Mouse (Mus musculus) lung, postnatal 14 days (tissue): ENCODE measurements around the gene Dtx2.
A peak's percentile ranks its signal among the peaks of the same experiment; 100 is the strongest.

Experiments used
- DNase-seq: peaks from one replicate; pipeline ENCODE4 v3.0.0; 2021

Gene Dtx2

DNA sequence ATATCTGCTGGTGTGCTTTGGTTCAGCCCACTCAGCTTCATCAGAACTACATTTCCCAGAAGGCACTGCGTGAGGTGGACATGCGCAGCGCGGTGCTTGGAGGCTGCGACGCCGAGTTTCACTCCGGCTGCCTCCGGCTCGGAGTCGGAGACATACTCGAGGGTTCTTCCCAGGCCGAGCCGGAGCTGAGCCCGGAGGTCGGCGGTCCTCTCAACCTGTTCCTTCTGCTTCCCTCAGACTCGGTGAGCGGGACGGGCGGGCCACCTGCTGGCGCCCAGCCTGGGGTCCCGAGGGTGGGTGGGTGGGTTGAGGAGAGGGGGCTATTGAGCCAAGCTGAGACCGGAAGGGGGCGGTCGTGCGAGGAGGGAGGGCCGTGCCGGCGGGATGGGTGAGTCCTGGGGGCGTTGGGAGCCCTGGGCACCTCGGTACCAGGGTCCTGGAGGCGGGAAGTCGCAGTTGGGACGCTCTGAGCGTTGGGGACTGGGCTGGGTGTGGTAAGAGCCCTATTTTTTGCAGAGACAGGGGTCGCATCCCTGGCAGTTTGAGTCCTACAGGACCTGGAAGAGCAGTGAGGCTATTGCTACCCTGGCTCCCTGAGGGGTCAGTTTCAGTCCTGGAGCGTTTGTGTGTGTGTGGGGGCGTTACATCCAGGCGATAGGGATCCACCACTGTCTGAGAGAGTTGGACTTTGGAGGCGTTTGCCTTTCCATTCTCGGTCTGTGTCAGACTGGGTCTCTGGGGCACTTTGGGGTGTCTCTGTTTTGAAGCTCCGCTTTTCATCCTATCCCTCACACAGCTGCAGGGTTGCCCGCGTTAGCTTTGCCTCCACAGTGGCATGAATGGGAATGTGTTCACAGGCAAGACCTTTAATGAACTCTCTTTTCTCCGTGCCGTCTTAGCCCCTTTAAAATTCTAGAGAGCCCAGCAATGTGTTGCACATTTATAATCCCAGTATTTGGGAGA, at the start of gene Dtx2:
Gene Dtx2 (plus strand): TSS at position 76 of the 963 bp plus-strand sequence.
- DNase-seq, result peak; percentile 91

DNA sequence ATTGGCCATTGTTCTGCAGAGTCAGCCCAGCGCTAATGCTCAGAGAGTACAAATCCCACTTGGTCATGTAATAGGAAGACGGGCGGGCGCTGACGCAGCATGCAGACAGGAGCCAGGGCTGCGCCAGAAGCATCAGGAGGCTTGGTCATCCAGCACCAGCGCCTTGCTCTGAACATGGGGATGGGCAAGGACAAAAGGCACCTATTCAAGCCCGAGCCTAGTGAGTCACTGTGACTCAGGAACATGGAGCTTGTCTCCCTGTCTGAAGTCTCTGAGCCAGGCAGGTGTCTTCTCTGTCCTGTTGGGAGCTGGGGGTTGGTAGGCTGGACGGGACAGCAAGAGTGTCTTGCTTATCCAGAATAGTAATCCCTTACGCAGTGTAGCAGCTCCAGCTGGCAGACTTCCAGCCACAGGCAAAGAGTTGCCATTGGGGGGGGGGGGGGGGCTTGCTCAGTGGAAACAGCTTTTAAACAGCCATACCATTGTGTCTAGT, 48.6 kb upstream of the Dtx2 start:
- peak; percentile 20 for DNase-seq

DNA sequence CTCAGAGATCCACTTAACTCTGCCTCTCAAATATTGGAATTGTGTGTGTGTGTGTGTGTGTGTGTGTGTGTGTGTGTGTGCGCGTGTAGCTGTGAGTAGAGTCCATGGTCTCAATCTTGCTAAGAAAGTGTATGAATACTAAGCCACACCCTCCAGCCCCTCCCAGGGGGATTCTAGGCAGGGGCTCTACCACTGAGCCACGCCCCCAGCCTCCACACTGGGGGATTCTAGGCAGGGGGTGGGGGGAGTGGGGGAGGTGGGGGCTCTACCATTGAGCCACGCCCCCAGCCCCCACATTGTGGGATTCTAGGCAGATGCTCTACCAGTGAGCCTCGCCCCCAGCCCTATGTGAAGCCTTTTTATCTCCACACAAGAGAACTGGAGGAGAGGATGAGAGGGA, 48.0 kb upstream of the Dtx2 start:
- no peak for DNase-seq

GRCm38 (mm10) chr5:135950710-135951412, 43.7 kb upstream of the Dtx2 start:
- DNase-seq, result no peak

GRCm38 (mm10) chr5:135951660-135952059, 42.9 kb upstream of the Dtx2 start:
- DNase-seq, result no peak

DNA sequence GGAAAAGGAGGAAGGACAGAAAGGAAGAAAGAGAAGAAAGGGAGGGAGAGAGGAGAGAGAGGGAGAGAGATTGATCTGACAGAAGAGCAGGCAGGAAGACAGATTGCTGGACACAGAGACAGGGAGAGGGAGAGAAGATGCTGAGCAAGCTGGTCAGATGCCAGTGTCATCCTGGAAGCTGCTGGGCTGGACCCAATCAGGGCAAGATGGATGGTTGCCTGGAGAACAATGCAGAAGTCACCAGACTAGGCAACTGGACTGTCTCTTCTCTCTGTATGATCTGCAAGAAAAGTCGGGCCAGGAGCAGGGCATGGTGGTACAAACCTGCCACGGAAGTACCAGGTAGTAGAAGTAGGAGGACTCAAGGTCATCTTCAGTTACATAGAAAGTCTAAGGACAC, 41.8 kb upstream of the Dtx2 start:
- DNase-seq, result no peak

GRCm38 (mm10) chr5:135956300-135957206, 38.0 kb upstream of the Dtx2 start:
- no peak for DNase-seq

- DNase-seq, result peak; percentile 91
Measured at GRCm38 (mm10) chr5:135957207-135957974, 37.2 kb upstream of the Dtx2 start.

DNA sequence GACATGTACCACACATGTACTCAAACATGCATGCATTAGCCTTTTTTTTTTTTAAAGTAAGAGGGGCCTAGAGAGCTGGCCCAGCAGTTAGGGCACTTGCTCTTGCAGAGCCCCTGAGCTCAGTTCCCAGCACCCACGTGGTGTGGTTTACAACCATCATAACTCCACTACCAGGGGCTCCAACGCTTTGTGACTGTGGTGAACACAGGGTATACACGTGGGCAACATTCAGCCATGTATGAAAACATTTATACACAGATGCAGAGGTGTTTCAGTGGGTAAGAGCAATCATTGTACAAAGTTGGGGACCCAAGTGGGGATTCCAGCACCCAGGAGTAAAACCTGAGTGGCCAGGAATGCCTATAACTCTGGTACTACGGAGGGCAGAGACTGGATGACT, 36.2 kb upstream of the Dtx2 start:
- DNase-seq, result no peak

DNA sequence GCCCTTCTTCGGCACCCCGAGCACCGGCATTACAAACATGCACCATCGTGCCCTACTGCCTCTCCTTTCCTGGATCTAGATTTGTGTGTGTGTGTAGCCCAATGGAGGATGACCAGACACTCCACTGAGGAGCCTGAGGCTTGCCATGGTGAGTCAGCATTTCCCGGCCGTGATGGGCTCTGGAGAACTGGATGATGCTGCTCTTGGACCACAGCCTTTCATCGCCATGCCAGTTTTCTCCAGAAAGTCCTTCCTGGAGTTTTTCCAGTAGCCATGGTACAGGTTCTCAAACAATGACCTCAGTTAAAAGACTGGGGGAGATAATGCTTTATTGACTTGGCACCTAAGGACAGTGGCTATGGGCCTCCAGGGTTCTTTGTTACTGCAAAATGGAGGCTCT, 34.7 kb upstream of the Dtx2 start:
- DNase-seq, result no peak

GRCm38 (mm10) chr5:135960909-135961635, 33.5 kb upstream of the Dtx2 start:
- no peak for DNase-seq

DNA sequence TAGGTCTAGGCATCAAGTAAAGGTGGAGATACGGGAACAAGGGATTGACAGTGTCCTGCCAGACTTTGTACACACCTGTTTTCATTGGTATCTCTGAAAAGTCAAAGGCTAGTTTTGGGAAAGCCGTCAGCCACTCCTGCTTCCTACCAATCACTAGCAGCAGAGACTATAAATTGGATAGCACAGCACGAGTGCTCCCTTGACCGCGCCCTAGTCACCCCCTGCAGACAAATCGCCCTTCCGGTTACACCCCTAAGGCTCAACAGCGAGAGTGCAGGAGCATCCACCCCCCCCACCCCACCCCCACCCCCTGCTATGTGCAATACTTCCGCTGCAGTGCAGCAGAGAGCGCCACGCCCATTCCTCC, 32.5 kb upstream of the Dtx2 start:
- no peak for DNase-seq

- peak; percentile 98 for DNase-seq
Measured at GRCm38 (mm10) chr5:135962492-135963279, 31.9 kb upstream of the Dtx2 start.

- no peak for DNase-seq
Measured at GRCm38 (mm10) chr5:135963280-135963627, 31.3 kb upstream of the Dtx2 start.

GRCm38 (mm10) chr5:135965501-135965930, 29.1 kb upstream of the Dtx2 start:
- peak; percentile 21 for DNase-seq

GRCm38 (mm10) chr5:135966866-135967265, 27.7 kb upstream of the Dtx2 start:
- peak; percentile 14 for DNase-seq

GRCm38 (mm10) chr5:135968781-135969180, 25.8 kb upstream of the Dtx2 start:
- peak; percentile 68 for DNase-seq

DNA sequence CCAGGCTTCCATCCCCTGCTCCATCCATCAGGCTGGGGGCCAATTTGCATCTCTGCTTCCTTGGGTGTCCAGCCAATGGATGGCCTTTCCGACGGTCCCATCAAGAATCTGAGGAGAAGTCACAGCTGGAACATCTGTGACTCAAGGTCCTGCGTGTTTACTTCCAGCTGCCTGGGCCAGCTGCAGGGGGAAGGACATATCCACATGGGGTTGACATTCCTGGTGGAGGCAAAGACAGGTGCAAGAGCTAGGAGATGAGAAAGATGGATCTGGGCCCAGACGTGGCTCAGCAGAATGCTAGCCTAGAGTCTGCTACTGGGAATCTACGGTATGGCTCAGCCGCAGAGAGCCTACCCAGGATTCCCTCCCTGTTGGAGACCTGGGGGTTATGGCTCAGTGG, 24.4 kb upstream of the Dtx2 start:
- DNase-seq, result no peak

- no peak for DNase-seq
Measured at GRCm38 (mm10) chr5:135971876-135972275, 22.7 kb upstream of the Dtx2 start.

DNA sequence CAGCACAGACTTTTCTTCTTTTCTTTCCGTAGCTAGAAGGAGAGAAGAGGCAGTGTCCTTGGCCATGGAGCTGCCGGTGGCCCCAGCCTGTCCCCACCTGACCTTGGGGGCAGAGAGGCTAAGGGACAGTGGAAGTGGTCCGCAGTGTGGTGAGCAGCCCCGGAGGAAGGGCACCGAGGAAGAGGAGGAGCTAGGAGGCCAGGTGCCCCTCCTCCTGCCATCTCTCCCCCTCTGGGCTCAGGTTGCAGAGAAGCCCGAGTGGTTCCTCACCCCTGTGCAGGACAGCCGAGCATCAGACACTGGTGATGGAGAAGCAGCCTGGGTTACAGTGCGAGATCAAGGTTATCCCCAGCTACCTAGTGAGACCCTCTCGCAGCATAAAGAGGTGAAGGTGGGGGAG, 20.2 kb upstream of the Dtx2 start, which contains the start of gene Ssc4d:
Gene Ssc4d (minus strand): TSS at position 167 of the 400 bp plus-strand sequence.
- DNase-seq, result no peak
